Mouse (Mus musculus): ENCODE data around the gene Btbd18.

DNA sequence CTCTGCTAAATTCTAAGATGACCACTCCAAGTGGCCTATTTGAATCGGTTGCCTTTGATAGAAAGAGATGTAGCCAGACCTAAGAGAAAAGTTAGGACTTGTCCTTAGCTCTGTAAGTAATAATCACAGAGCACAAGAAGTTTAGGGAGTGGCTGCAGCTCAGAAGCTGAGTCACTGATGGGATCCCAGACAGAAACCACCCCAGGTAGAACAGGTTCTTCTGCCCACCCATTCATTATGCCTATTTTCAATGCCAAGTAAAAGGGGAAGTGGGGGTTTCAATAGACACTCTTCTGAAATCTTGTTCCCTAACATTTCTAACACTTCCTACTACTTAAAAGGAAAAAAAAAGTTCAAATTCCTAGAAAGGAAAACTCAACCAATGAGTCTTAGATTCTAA is 46.4 kb downstream of the Btbd18 start:
- TF ChIP-seq CTCF (IDR thresholded peaks at IDR 0.05; ENCODE audit: control insufficient read depth, insufficient read depth, low read length) = no peak
- TF ChIP-seq POLR2A (IDR thresholded peaks at IDR 0.05; ENCODE audit: borderline replicate concordance, control insufficient read depth, low read depth, low read length) = no peak

Measured in bone marrow, adult 2 months (tissue).